Mouse (Mus musculus): Measurements from ENCODE around the gene Adgrg7.

DNA sequence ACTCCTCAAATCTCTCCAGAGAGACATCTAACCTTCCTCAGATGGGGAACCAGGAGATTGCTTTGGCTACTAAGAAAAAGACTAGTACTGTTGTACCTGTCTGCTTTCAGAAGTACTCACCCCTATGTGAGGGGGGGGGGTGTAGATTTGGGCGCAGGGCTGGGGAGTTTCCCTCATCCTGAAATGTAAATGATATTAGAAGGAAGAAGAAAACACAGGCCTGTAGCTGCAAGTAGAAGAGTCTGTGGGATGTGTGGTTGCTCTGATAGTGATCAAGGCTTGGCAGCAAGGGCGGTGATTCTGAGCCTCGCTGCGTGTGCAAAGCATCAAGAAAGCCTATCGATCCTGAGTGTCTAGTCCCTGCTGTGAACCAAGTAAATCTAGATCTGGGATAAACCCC lies 47.3 kb upstream of the Adgrg7 start:
- TF ChIP-seq CTCF (IDR thresholded peaks at IDR 0.05; ENCODE audit: extremely low read depth, insufficient read length, insufficient replicate concordance, low read depth, low read length), result no peak
- TF ChIP-seq POLR2A (IDR thresholded peaks at IDR 0.05; ENCODE audit: low read depth, low read length), result no peak
